Mouse (Mus musculus): Measurements from ENCODE around the gene Gm13277.
"Not testable (repeated sequence)": the region's sequence is repeated elsewhere in the genome, so short reads cannot be mapped to it uniquely, and the experiment has no call there.

The Gm13277 gene

GRCm38 (mm10) chr4:88791250-88791649, 2.8 kb downstream of the Gm13277 start, which contains the start of gene Gm13278:
Gene Gm13278, plus strand, starts transcription at chr4:88791550.
- DNase-seq = not testable (repeated sequence)

GRCm38 (mm10) chr4:88793936-88794675, 5.7 kb downstream of the Gm13277 start, which contains the start of gene Gm13275:
Gene Gm13275, plus strand, starts transcription at chr4:88794487.
- DNase-seq = peak; percentile 42 to 61

- DNase-seq = not testable (repeated sequence)
Measured at GRCm38 (mm10) chr4:88797097-88797496, 8.7 kb downstream of the Gm13277 start, which contains the start of gene Gm13279. Gene Gm13279, plus strand, starts transcription at chr4:88797397.

- not testable (repeated sequence) for DNase-seq
Measured at GRCm38 (mm10) chr4:88799365-88799764, 10.9 kb downstream of the Gm13277 start, which contains the start of gene Gm13285. Gene Gm13285, plus strand, starts transcription at chr4:88799665.

- not testable (repeated sequence) for DNase-seq
Measured at GRCm38 (mm10) chr4:88802954-88803353, 14.5 kb downstream of the Gm13277 start, which contains the start of gene Gm13287. Gene Gm13287, plus strand, starts transcription at chr4:88803254.

GRCm38 (mm10) chr4:88805231-88805630, 16.8 kb downstream of the Gm13277 start, which contains the start of gene Gm13288:
Gene Gm13288, plus strand, starts transcription at chr4:88805531.
- DNase-seq = not testable (repeated sequence)

GRCm38 (mm10) chr4:88805761-88806160, 17.3 kb downstream of the Gm13277 start:
- DNase-seq = not testable (repeated sequence)

- no peak for DNase-seq
Measured at GRCm38 (mm10) chr4:88815928-88816327, 27.5 kb downstream of the Gm13277 start, which contains the start of gene Ifna7. Gene Ifna7, plus strand, starts transcription at chr4:88816228.

GRCm38 (mm10) chr4:88819659-88820058, 31.2 kb downstream of the Gm13277 start, which contains the start of gene Ifna11:
Gene Ifna11, plus strand, starts transcription at chr4:88819959.
- DNase-seq = no peak

GRCm38 (mm10) chr4:88822995-88823394, 34.6 kb downstream of the Gm13277 start:
- DNase-seq = peak; percentile 15 to 33

- DNase-seq = not testable (repeated sequence)
Measured at GRCm38 (mm10) chr4:88827116-88827515, 38.7 kb downstream of the Gm13277 start, which contains the start of gene Ifna6. Gene Ifna6, plus strand, starts transcription at chr4:88827416.

- DNase-seq = peak; percentile 20 to 32
Measured at GRCm38 (mm10) chr4:88830523-88830922, 42.1 kb downstream of the Gm13277 start.

- not testable (repeated sequence) for DNase-seq
Measured at GRCm38 (mm10) chr4:88835225-88835624, 46.8 kb downstream of the Gm13277 start, which contains the start of gene Ifna5. Gene Ifna5, plus strand, starts transcription at chr4:88835525.

Measured in cerebellum, postnatal 14 days (tissue).